Mouse (Mus musculus) lung, embryonic 14.5 days (tissue): ENCODE results near the gene Wdr66. TPM values are rescaled to one million over a fixed set of nuclear protein-coding genes. Genes with fewer than 3 reads are reported as not detected.
A peak's percentile ranks its signal among the peaks of the same experiment; 100 is the strongest.

Experiments used
- ATAC-seq: fragments of 200-750 bp; cut with Nextera tagmentation; 2 replicates; pipeline ENCODE4 v1.8.0; 2017; ENCODE audit warnings: mild to moderate bottlenecking, moderate TSS enrichment, moderate library complexity; ENCODE audit not compliant: insufficient read depth
- DNase-seq: peaks from one replicate; pipeline ENCODE4 v3.0.0-alpha.2; 2015
- H3K27ac ChIP-seq: fragments of 300-500 bp; sonication (generic); 2 replicates; pipeline ENCODE4 v1.5.1; 2014; ENCODE audit warnings: low read depth, mild to moderate bottlenecking, moderate library complexity
- H3K27me3 ChIP-seq: fragments of 300-500 bp; sonication (generic); 2 replicates; pipeline ENCODE4 v1.6.1; 2014; ENCODE audit warnings: low read length, control low read depth; ENCODE audit not compliant: insufficient read depth
- H3K36me3 ChIP-seq: fragments of 300-500 bp; sonication (generic); 2 replicates; pipeline ENCODE4 v1.6.1; 2014; ENCODE audit warnings: control low read depth; ENCODE audit not compliant: insufficient read depth
- H3K4me1 ChIP-seq: fragments of 300-500 bp; sonication (generic); 2 replicates; pipeline ENCODE4 v1.6.1; 2014; ENCODE audit warnings: antibody characterized with exemption, control low read depth; ENCODE audit not compliant: insufficient read depth
- H3K4me2 ChIP-seq: fragments of 300-500 bp; sonication (generic); 2 replicates; pipeline ENCODE4 v1.6.1; 2014; ENCODE audit warnings: mild to moderate bottlenecking
- H3K4me3 ChIP-seq: fragments of 300-500 bp; sonication (generic); 2 replicates; pipeline ENCODE4 v1.5.1; 2014; ENCODE audit warnings: low read depth, low read length
- H3K9ac ChIP-seq: fragments of 300-500 bp; sonication (generic); 2 replicates; pipeline ENCODE4 v1.6.1; 2014
- H3K9me3 ChIP-seq: fragments of 300-500 bp; sonication (generic); 2 replicates; pipeline ENCODE4 v1.6.1; 2016; ENCODE audit warnings: low read depth, low read length, control low read depth
- CTCF ChIP-seq: IDR thresholded peaks from 2 replicates; pipeline ENCODE4 v1.5.1; 2016; ENCODE audit warnings: antibody characterized with exemption, low read depth
- WGBS: fragments of 180-500 bp; shearing (Covaris S2); extraction: QIAGEN DNeasy Blood & Tissue Kit; methylation state at CpG from one replicate; pipeline ENCODE4 v1.1.7; 2014; 5-methylcytosine and 5-hydroxymethylcytosine counted together
- polyA plus RNA-seq: library from polyadenylated mRNA; unstranded; fragments of >200 nt; fragmentation: Nextera tagmentation; extraction: Ambion mirVana; gene quantifications from 2 replicates; pipeline ENCODE4 v1.2.1, GENCODE M21; 2014

Gene Wdr66
- polyA plus RNA-seq, 1 experiment from 2014 or later: 0.57 TPM

DNA sequence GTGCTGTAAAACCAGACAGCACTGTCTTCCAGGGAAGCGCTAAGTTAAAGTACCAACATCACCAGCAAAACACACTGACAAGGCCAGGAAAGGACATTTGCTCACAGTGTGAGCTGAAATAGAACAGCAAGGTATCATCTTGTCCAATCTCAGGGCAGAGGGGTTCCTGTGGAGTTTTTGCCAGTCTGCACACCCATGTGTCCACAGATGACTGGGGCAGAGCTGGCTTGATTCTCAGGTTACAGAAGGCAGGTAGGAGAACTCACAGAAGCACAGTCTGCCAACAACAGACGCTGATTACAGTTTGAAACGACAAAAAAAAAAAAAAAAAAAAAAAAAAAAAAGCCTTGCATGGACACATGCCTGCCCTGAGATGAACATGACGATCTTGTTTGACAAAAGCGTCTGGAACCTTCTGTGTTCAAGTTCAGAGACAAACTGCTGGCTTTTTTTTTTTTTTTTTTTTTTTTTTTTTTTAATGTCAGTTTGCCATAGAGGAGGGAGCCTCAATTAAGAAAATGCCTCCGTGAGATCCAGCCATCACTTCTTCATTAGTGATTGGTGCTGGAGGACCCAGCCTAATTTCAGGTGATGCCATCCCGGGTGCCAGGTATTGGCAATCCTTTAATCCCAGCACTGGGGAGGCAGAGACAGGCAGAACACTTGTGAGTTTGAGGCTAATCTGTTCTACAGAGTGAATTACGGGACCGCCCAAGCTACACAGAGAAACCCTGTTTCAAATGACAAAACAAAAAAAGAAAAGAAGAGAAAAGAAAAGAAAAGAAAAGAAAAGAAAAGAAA, 29.6 kb downstream of the Wdr66 start:
- no peak for ATAC-seq
- Histone ChIP-seq H3K4me3 (no peak overlapping the region), H3K9ac (no peak overlapping the region), H3K9me3 (no peaks in the 10 kb centered on the region), H3K27ac (no peak overlapping the region), H3K4me2 (no peak overlapping the region), H3K4me1 (no peaks in the 10 kb centered on the region), H3K36me3 (no peaks in the 10 kb centered on the region), H3K27me3 (no peaks in the 10 kb centered on the region)
- 68% methylated on average over 9 of the region's 9 CpGs for WGBS
- no peak for TF ChIP-seq CTCF
- no peak for DNase-seq

DNA sequence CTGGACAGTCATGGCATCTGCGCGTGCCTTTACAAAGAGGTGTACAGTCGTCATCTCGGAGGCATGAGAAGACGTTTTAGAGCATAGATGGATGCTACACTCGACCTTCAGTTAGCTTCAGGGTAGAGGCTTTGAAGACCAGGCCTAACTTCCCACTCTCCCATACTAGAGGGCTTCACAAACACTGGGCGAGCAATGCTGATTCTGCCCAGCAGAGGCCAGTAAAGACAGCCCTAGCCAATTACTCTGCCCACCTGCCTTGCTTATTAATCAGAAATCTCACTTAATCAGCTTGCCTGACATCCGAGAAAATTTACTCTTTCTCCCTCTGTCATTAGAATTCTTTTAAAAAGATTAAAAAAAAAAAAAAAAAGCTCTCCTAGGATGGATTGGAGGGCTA, 33.3 kb downstream of the Wdr66 start:
- peak; percentile 53 for DNase-seq
- WGBS: 39% methylated on average over 8 of the region's 8 CpGs
- TF ChIP-seq CTCF: peak; percentile 62

DNA sequence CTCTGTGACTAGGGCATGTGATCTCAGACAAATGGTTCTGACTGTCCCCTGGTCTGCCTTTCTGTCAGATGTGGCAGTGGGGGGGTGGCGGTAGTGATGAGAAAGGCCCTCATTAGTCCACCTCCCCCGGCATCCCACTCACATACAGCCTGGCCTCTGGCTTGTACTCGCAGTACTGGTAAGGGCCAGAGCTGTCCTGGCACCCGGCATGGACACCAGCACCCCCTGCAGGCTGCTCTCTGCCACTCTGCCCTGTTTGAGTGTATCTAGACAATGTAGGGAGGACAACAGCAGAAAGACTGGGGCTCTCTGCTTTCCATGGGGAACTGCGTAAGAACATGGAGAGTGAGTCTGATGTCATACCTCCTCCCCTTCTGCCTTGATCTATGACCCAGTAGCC, 36.2 kb downstream of the Wdr66 start:
- H3K27me3 ChIP-seq: no peaks in the 10 kb centered on the region
- no peak overlapping the region for H3K4me3 ChIP-seq
- no peaks in the 10 kb centered on the region for H3K4me1 ChIP-seq
- peak; percentile 36 for TF ChIP-seq CTCF
- no peak for DNase-seq
- no peaks in the 10 kb centered on the region for H3K9me3 ChIP-seq
- H3K36me3 ChIP-seq: no peaks in the 10 kb centered on the region
- 82% methylated on average over 5 of the region's 5 CpGs for WGBS
- H3K27ac ChIP-seq: no peak overlapping the region
- no peak overlapping the region for H3K4me2 ChIP-seq
- no peak for ATAC-seq
- no peak overlapping the region for H3K9ac ChIP-seq

More for the DNA sequence above, 33.3 kb downstream of the Wdr66 start:
- H3K9me3 ChIP-seq: no peaks in the 10 kb centered on the region
- no peak overlapping the region for H3K4me3 ChIP-seq
- no peak overlapping the region for H3K9ac ChIP-seq
- no peak overlapping the region for H3K4me2 ChIP-seq
- H3K4me1 ChIP-seq: no peaks in the 10 kb centered on the region
- H3K36me3 ChIP-seq: no peaks in the 10 kb centered on the region
- no peaks in the 10 kb centered on the region for H3K27me3 ChIP-seq
- H3K27ac ChIP-seq: no peak overlapping the region
- no peak for ATAC-seq

DNA sequence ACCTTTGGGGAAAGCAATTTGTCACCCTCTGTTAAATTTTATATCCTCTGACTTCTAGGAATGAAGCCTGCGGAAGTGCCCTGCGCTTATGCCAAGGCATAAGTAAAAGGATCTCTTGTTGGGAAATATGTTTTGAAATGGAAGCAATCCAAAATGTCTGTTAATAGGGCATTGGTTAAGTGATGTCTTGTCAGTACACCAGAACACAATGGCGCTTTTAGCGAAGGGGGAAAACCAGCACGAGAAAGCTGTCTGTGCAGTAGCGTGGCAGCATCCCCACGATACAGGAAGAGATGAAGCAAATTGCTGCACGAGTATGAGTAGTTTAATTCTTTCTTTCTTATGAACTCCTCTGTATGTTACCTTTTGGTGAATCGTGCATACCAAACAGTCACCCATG, 42.8 kb downstream of the Wdr66 start:
- H3K9me3 ChIP-seq: no peaks in the 10 kb centered on the region
- H3K27me3 ChIP-seq: no peaks in the 10 kb centered on the region
- WGBS: 79% methylated on average over 9 of the region's 9 CpGs
- DNase-seq (no peak), ATAC-seq (no peak)
- no peaks in the 10 kb centered on the region for H3K4me1 ChIP-seq
- H3K27ac ChIP-seq: no peak overlapping the region
- no peak overlapping the region for H3K4me3 ChIP-seq
- H3K36me3 ChIP-seq: no peaks in the 10 kb centered on the region
- no peak for TF ChIP-seq CTCF
- no peak overlapping the region for H3K4me2 ChIP-seq
- no peak overlapping the region for H3K9ac ChIP-seq

DNA sequence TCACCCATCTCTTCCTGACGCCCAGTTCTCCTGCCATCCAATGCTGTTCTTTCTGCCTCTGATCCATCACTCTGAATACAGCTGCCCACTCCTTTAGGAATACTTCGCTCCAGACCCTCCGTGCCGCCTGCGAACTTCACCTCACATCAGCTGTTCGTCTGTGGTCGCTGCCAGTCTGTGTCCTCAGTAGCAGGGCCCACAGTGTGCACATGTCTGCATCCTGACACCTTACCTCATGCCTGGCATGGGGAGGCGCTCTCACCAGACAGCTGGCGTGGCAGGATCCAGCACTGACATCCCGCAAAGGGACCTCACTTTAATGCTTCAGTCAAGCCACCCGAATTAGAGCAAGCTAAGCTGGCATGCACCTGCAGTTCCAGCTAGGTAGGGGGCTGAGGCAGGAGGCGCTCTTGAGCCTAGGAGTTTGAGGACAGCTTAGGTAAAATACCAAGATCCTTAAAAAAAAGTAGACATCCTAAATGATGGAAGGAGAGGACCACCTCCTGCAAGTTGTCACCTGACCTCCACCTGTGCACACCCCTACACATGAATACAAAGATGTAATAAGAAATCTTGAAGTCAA, 44.4 kb downstream of the Wdr66 start:
- Histone ChIP-seq H3K4me3 (no peak overlapping the region), H3K9ac (no peak overlapping the region), H3K27ac (no peak overlapping the region), H3K9me3 (no peaks in the 10 kb centered on the region), H3K27me3 (no peaks in the 10 kb centered on the region), H3K4me2 (no peak overlapping the region), H3K36me3 (no peaks in the 10 kb centered on the region), H3K4me1 (no peaks in the 10 kb centered on the region)
- 60% methylated on average over 12 of the region's 12 CpGs for WGBS
- no peak for DNase-seq
- TF ChIP-seq CTCF: peak; percentile 49; the same call in 1 of the 2 replicates
- ATAC-seq: no peak

DNA sequence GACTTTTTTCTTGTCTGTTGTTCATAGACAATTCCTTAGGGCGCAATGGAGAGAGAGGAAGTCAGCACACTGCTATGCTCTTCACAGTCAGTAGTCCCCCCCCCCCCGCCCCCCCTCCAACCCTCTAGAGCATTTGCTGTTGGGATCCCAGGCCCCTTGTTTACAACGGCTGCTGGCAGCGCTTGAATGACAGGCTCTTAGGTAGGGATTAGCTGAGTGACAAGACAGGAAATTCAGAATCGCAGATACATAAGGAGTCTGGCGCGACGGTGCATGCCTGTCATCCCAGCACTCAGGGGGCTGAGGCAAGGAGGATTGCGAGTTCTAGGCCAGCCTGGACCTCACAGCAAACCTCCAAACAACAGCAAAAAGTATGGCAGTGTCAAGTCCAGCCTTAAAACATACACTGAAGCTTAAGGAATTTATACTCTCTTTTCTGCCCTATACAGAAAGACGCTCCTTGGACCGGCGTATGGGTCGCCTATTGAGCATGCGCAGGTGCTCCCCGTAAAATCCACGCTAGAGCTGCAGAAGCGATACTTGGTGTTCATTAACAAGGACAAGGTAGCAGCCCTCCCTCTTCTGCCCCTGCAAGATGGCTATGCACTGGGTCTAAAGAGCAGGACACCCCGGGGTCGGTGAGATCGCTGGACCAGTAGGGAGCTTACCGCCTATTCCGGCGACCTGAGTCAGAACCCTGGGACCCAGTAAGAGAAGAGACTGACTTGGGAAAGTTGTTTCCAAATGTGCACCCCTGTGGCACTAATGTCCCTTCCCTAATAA, 45.3 kb downstream of the Wdr66 start:
- H3K36me3 ChIP-seq: no peaks in the 10 kb centered on the region
- H3K4me1 ChIP-seq: no peaks in the 10 kb centered on the region
- H3K27ac ChIP-seq: no peak overlapping the region
- WGBS: 53% methylated on average over 23 of the region's 23 CpGs
- ATAC-seq: no peak
- no peak for DNase-seq
- no peak overlapping the region for H3K4me2 ChIP-seq
- no peak overlapping the region for H3K4me3 ChIP-seq
- no peaks in the 10 kb centered on the region for H3K9me3 ChIP-seq
- no peak for TF ChIP-seq CTCF
- H3K9ac ChIP-seq: no peak overlapping the region
- H3K27me3 ChIP-seq: no peaks in the 10 kb centered on the region

DNA sequence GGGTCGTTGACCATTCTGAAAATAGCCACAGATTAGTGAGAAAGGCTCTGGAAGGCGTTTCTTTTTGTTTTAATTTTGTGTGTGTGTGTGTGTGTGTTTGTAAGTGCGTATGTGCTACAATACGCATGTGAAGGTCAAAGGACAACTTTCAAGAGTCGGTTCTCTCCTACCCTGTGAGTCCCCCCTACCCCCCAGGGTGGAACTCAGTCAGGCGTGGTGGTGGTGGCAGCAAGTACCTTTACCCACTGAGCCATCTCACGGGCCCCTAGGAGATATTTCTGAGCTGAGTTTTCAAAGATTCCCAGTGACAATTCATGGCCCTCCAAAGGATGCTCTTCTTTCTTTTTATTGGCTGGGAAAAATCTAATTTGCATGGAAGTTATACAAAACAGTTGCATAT, 45.9 kb downstream of the Wdr66 start:
- H3K4me3 ChIP-seq: no peak overlapping the region
- DNase-seq (no peak), ATAC-seq (no peak)
- H3K36me3 ChIP-seq: no peaks in the 10 kb centered on the region
- H3K27me3 ChIP-seq: no peaks in the 10 kb centered on the region
- H3K27ac ChIP-seq: no peak overlapping the region
- H3K9ac ChIP-seq: no peak overlapping the region
- H3K4me1 ChIP-seq: no peaks in the 10 kb centered on the region
- H3K9me3 ChIP-seq: no peaks in the 10 kb centered on the region
- no peak overlapping the region for H3K4me2 ChIP-seq
- TF ChIP-seq CTCF: no peak
- 73% methylated on average over 7 of the region's 7 CpGs for WGBS
